Mouse (Mus musculus): ENCODE measurements around the gene Plscr1. TPM values are rescaled to one million over a fixed set of nuclear protein-coding genes. Genes with fewer than 3 reads are reported as not detected.

The Plscr1 gene
- polyA plus RNA-seq, 1 experiment, result 6.9 TPM

GRCm38 (mm10) chr9:92249987-92250772, 630 bp downstream of the Plscr1 start:
- H3K36me3 ChIP-seq (ENCODE audit: control insufficient read depth, insufficient read depth, low read length), result no peaks in the 10 kb centered on the region
- DNase-seq, result peak; percentile 16
- no peaks in the 10 kb centered on the region for H3K4me1 ChIP-seq (replicated peaks; ENCODE audit: control insufficient read depth, insufficient read depth, low read length)
- H3K27me3 ChIP-seq (ENCODE audit: control insufficient read depth, insufficient read depth, low read length), result no peaks in the 10 kb centered on the region
- H3K27ac ChIP-seq (ENCODE audit: control insufficient read depth, insufficient read depth, low read length), result no peak overlapping the region
- peak overlapping the region; percentile 44 for H3K4me3 ChIP-seq (ENCODE audit: control insufficient read depth, insufficient read depth, low read length)
- TF ChIP-seq POLR2A (IDR thresholded peaks at IDR 0.05; ENCODE audit: control insufficient read depth, extremely low read depth, insufficient read depth, low read length, poor library complexity) (peak; percentile 41; the same call in 1 of the 2 replicates), CTCF (IDR thresholded peaks at IDR 0.05; ENCODE audit: borderline replicate concordance, control insufficient read depth, extremely low read depth, insufficient read depth, low read length, poor library complexity) (no peak)
- 1% methylated on average over 40 of the region's 40 CpGs for WGBS

DNA sequence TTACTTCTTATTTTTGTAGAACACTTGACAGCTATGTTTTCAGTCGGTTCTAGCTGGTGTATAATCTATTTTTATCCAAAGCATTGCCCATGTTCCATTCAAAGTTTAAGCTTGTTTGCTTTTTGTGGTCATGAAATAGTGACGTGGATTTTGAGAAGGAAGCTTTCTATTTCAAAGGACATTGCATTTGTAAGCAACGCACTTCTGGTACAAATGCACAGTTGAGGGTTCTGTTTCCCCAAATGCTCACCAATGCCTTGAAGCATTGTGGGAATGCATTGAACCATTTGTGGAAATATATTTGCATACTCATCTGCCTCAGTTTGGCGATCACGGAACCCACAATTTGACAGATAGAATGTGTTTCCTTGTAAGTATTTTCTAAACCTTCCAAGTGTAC, 3.2 kb downstream of the Plscr1 start:
- no peaks in the 10 kb centered on the region for H3K4me1 ChIP-seq (replicated peaks; ENCODE audit: control insufficient read depth, insufficient read depth, low read length)
- DNase-seq, result no peak
- no peaks in the 10 kb centered on the region for H3K27me3 ChIP-seq (ENCODE audit: control insufficient read depth, insufficient read depth, low read length)
- H3K36me3 ChIP-seq (ENCODE audit: control insufficient read depth, insufficient read depth, low read length), result no peaks in the 10 kb centered on the region
- no peak for TF ChIP-seq POLR2A (IDR thresholded peaks at IDR 0.05; ENCODE audit: control insufficient read depth, extremely low read depth, insufficient read depth, low read length, poor library complexity)
- TF ChIP-seq CTCF (IDR thresholded peaks at IDR 0.05; ENCODE audit: borderline replicate concordance, control insufficient read depth, extremely low read depth, insufficient read depth, low read length, poor library complexity), result no peak
- WGBS, result 19% methylated on average over 5 of the region's 5 CpGs
- no peak overlapping the region for H3K27ac ChIP-seq (ENCODE audit: control insufficient read depth, insufficient read depth, low read length)
- H3K4me3 ChIP-seq (ENCODE audit: control insufficient read depth, insufficient read depth, low read length), result no peak overlapping the region

DNA sequence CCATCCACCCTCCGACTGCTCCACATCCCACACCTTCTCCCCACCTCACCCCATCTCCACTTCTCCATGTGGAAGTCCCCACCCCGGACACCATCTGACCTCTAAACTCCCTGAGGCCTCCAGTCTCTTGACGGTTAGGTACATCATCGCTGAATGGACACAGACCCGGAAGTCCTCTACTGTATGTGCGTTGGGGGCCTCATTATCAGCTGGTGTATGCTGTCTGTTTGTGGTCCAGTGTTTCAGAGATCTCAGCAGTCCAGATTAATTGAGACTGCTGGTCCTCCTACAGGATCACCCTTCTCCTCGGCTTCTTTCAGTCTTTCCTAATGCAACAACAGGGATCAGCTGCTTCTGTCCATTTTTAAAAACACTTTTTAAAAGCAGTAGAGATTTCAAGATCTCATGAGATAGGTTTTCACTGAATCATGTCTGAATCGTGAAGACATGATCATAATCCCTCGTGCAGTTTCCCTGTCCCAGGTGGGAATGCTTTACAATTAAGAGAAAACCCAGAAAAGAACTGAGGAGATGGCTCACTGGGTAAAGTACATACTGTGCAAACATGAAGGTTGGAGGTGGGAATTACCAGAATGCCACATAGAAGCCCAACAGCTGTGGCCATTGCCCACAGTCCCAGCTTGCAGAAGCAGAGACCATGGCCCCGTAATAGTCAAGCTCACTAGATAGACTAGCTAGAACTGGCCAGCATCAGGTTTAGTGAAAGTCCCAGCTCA, 4.2 kb downstream of the Plscr1 start:
- no peaks in the 10 kb centered on the region for H3K4me1 ChIP-seq (replicated peaks; ENCODE audit: control insufficient read depth, insufficient read depth, low read length)
- DNase-seq, result no peak
- no peaks in the 10 kb centered on the region for H3K36me3 ChIP-seq (ENCODE audit: control insufficient read depth, insufficient read depth, low read length)
- no peak overlapping the region for H3K4me3 ChIP-seq (ENCODE audit: control insufficient read depth, insufficient read depth, low read length)
- TF ChIP-seq CTCF (IDR thresholded peaks at IDR 0.05; ENCODE audit: borderline replicate concordance, control insufficient read depth, extremely low read depth, insufficient read depth, low read length, poor library complexity) (no peak), POLR2A (IDR thresholded peaks at IDR 0.05; ENCODE audit: control insufficient read depth, extremely low read depth, insufficient read depth, low read length, poor library complexity) (no peak)
- WGBS, result 95% methylated on average over 10 of the region's 10 CpGs
- no peak overlapping the region for H3K27ac ChIP-seq (ENCODE audit: control insufficient read depth, insufficient read depth, low read length)
- no peaks in the 10 kb centered on the region for H3K27me3 ChIP-seq (ENCODE audit: control insufficient read depth, insufficient read depth, low read length)

DNA sequence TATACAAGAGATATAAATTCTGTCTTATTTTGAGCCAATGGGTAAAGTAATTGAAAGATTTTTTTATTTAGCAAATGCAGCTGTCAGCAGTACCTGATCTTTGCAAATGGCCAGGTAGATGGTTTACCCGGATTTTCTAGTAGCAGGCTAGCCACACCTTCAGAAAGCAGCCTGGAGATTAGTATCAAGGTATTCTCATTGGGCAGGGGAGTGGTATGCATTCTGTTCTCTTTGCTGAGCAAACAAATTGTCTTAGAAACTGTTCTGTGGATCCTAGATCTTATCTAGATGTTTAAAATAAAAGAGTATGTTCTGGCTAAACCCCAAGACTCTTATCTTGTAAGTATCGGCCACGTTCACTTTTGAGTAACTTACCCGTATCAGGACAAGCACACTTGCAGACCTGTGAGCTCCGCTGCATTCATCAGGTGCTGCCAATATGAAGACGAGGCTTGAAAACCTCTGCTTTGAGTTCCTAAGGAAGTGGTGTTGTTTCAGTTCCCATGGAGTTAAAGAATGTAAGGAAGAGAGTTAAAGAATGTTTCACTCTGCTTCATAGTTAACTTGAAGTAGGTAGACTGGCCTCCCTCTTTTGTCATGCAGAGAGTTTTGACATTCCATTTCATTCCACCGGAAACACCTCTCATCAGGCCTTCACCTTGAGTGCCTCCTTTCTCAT, 11.1 kb downstream of the Plscr1 start:
- no peak for DNase-seq
- no peaks in the 10 kb centered on the region for H3K36me3 ChIP-seq (ENCODE audit: control insufficient read depth, insufficient read depth, low read length)
- TF ChIP-seq POLR2A (IDR thresholded peaks at IDR 0.05; ENCODE audit: control insufficient read depth, extremely low read depth, insufficient read depth, low read length, poor library complexity), result no peak
- no peak overlapping the region for H3K4me3 ChIP-seq (ENCODE audit: control insufficient read depth, insufficient read depth, low read length)
- no peaks in the 10 kb centered on the region for H3K4me1 ChIP-seq (replicated peaks; ENCODE audit: control insufficient read depth, insufficient read depth, low read length)
- WGBS, result 82% methylated on average over 7 of the region's 7 CpGs
- H3K27me3 ChIP-seq (ENCODE audit: control insufficient read depth, insufficient read depth, low read length), result no peaks in the 10 kb centered on the region
- no peak overlapping the region for H3K27ac ChIP-seq (ENCODE audit: control insufficient read depth, insufficient read depth, low read length)

GRCm38 (mm10) chr9:92265719-92266118, 16.2 kb downstream of the Plscr1 start:
- peaks cover 3% of the 10 kb centered on the region; the same call in 1 of the 2 replicates for H3K4me1 ChIP-seq (replicated peaks; ENCODE audit: control insufficient read depth, insufficient read depth, low read length)
- 57% methylated on average over 4 of the region's 4 CpGs for WGBS
- no peak overlapping the region for H3K27ac ChIP-seq (ENCODE audit: control insufficient read depth, insufficient read depth, low read length)
- no peaks in the 10 kb centered on the region for H3K36me3 ChIP-seq (ENCODE audit: control insufficient read depth, insufficient read depth, low read length)
- H3K4me3 ChIP-seq (ENCODE audit: control insufficient read depth, insufficient read depth, low read length), result no peak overlapping the region
- TF ChIP-seq CTCF (IDR thresholded peaks at IDR 0.05; ENCODE audit: borderline replicate concordance, control insufficient read depth, extremely low read depth, insufficient read depth, low read length, poor library complexity) (no peak), POLR2A (IDR thresholded peaks at IDR 0.05; ENCODE audit: control insufficient read depth, extremely low read depth, insufficient read depth, low read length, poor library complexity) (no peak)
- DNase-seq, result no peak
- no peaks in the 10 kb centered on the region for H3K27me3 ChIP-seq (ENCODE audit: control insufficient read depth, insufficient read depth, low read length)

- DNase-seq, result no peak
- H3K4me1 ChIP-seq (replicated peaks; ENCODE audit: control insufficient read depth, insufficient read depth, low read length), result peaks cover 3% of the 10 kb centered on the region; the same call in 1 of the 2 replicates
- no peak overlapping the region for H3K27ac ChIP-seq (ENCODE audit: control insufficient read depth, insufficient read depth, low read length)
- H3K27me3 ChIP-seq (ENCODE audit: control insufficient read depth, insufficient read depth, low read length), result no peaks in the 10 kb centered on the region
- TF ChIP-seq POLR2A (IDR thresholded peaks at IDR 0.05; ENCODE audit: control insufficient read depth, extremely low read depth, insufficient read depth, low read length, poor library complexity), result no peak
- no peak for TF ChIP-seq CTCF (IDR thresholded peaks at IDR 0.05; ENCODE audit: borderline replicate concordance, control insufficient read depth, extremely low read depth, insufficient read depth, low read length, poor library complexity)
- no peak overlapping the region for H3K4me3 ChIP-seq (ENCODE audit: control insufficient read depth, insufficient read depth, low read length)
- H3K36me3 ChIP-seq (ENCODE audit: control insufficient read depth, insufficient read depth, low read length), result no peaks in the 10 kb centered on the region
- 97% methylated on average over 8 of the region's 8 CpGs for WGBS
These were observed 17.1 kb downstream of the Plscr1 start for GRCm38 (mm10) chr9:92266558-92267171.
